Mouse (Mus musculus) heart, adult 8-10 months (tissue): ENCODE data around the gene Ptprcap. TPM values are rescaled to one million over a fixed set of nuclear protein-coding genes. Genes with fewer than 3 reads are reported as not detected.
A peak's percentile ranks its signal among the peaks of the same experiment; 100 is the strongest.

Experiments used
- DNase-seq: peaks from one replicate; pipeline ENCODE4 v3.0.0; 2022; ENCODE audit warnings: low spot score
- total RNA-seq, 4 experiments: library from RNA; stranded (reverse); gene quantifications; 2 replicates each; pipeline ENCODE4 v1.2.4; 2022

Gene Ptprcap
- total RNA-seq, 4 experiments from 2014 or later: 0.73 to 2.4 (median 1.3) TPM

- no peak for DNase-seq
These were observed 13.5 kb downstream of the Ptprcap start for GRCm38 (mm10) chr19:4166678-4167476.

- peak; percentile 99 for DNase-seq
These were observed 16.0 kb downstream of the Ptprcap start for GRCm38 (mm10) chr19:4169378-4169784.

DNA sequence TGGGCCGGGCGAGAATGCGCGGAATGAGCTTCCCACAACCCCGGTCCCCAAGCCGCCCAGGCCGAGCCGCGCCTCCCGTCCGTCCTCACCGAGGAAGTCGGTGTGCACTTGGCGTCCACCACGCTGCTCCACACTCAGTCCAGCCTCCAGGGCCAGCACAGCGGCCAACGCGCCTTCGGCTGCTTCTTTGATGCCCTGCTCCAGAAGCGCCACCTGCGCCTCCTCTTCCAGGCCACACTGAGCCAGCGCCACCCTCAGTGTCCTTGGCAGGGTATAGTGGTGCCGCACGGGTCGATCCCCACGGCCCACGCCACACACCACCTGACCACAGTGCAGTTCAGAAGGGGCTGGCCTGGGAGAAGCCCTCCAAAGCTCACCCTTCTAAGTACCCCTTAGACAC lies 16.4 kb downstream of the Ptprcap start:
- DNase-seq: no peak

GRCm38 (mm10) chr19:4170723-4171392 lies 17.5 kb downstream of the Ptprcap start:
- DNase-seq: no peak

DNA sequence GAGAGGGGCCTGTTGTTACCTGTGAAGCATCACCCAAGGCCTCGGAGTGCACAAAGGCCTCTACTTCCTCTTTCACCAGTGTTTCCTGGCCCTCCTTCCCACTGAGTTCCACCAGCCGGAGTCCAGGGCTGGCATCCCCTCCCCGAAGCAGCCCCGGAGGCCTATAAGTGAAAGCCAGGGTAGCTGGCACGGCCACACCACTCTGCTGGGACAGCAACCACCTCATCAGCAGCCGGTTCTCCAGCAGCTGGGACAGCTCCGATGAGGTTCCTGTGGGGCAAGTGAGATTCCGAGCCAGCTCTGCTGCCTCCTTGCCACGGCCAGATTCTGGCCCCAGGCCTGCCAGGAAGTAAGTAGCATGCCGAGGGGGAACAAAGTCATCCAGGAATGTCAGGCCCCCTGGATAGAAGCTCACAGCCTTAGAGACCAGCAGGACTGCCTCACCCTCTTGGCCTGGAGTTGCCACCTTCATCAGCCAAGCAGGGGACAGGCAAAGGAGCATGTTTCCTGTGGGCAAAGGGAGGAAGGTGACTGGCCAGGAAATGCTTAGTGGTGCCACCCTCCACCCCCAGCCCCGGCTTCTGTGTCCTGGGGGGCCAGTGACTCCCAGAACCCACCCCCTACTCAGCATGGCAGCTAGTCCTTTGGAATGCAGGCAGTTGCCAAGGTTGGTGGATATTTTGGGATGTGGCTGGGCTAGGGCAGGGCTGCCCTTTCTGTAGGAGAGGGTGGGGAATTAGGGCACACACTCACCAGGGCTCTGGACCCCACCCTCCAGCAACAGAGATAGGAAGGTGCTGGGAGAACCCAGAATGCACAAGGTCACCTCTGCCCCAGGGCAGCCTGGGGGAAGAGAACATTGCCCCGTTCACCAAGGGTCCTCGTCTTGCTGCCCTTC lies 18.2 kb downstream of the Ptprcap start:
- no peak for DNase-seq

- DNase-seq: no peak
These were observed 19.5 kb downstream of the Ptprcap start for GRCm38 (mm10) chr19:4172925-4173324.

- DNase-seq: no peak
These were observed 22.1 kb downstream of the Ptprcap start, which contains the start of gene Carns1 for GRCm38 (mm10) chr19:4175368-4175947. Gene Carns1, minus strand, starts transcription at chr19:4175479.

DNA sequence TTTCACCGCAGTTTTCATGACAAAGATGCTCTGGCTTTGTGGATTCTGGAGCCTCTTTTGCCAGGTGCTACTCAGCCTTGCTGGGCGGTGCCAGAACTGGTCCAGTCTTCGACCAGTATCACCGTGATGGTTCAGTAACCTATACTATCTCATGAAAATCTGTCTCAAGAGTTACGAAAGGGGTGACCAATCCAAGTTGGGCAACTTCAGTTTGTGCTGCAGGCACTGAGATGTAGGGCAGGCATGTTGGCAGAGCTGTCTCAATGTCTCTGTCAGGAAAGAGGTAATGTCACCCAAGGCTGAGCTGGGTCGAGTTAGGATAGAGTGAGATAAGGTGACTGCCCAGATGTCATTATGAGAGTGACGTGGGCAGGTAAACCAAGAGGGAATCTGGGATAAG lies 27.0 kb downstream of the Ptprcap start:
- DNase-seq: no peak

- DNase-seq: no peak
These were observed 28.5 kb downstream of the Ptprcap start for GRCm38 (mm10) chr19:4181892-4182291.

DNA sequence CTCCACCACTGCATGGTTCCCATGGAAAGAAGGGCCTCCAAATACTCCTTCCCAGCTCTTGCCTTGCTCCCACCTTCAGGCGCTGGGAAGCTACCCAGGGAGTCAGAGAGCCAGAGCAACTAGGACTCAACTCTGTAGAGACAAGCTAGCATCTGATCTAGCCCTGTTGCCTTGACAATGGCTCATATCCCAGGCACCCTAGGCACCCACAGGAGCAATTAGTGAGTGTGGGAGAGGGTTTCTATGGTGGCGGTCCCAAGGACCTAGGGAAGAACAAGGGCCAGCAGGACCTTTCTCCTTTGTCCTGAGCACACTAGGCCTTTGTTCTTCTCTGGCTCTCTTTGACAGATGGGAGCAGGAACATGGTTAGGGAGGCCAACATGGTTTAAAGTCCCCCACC lies 30.3 kb downstream of the Ptprcap start:
- no peak for DNase-seq

GRCm38 (mm10) chr19:4184976-4185975 lies 31.9 kb downstream of the Ptprcap start:
- no peak for DNase-seq

DNA sequence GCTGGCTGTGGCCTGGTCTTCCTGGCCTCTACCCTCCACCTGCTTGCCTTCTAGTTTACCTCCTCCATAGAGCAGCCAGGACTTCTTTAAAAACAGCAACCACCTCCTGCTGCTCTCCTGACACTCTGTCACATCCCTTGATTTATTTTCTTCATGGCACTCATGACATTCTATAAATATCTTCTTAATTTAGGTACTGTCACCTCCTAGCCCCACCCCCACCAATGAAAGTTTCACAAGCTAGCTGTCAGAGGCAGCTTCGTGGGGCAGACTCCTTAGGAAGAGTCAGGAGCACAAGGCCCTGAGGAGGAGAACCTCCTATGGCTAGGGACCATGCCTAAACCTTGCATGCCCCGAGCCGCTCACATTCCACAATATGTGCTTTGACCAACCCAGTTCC lies 33.9 kb downstream of the Ptprcap start:
- DNase-seq: no peak

DNA sequence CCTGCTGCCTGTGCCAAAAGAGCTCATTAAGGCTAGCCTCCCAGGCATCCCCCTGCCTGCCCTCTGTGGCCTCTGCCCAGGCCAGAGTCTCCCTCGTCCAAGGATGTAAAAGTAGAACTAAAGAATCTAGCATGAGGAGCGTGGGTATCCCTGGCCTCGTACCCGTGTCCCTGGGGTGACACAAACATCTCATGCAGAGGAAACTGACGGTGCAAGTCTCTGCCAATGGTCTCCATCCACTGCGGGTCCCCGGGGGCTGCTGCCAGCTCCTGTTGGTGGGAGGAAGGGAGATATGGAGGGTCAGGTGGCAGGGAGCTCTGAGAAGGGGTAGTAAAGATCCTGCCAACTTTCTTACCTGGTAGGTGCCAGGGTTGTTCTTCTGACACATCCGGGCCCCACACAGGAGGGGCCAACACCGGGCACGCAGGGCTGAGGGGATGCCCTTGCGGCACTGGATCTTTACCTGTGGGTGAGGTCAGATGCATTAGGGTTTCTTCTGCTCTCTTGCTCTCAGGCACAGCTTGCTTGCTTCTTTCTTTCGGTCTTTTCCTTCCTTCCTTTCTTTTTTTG lies 35.7 kb downstream of the Ptprcap start:
- no peak for DNase-seq

DNA sequence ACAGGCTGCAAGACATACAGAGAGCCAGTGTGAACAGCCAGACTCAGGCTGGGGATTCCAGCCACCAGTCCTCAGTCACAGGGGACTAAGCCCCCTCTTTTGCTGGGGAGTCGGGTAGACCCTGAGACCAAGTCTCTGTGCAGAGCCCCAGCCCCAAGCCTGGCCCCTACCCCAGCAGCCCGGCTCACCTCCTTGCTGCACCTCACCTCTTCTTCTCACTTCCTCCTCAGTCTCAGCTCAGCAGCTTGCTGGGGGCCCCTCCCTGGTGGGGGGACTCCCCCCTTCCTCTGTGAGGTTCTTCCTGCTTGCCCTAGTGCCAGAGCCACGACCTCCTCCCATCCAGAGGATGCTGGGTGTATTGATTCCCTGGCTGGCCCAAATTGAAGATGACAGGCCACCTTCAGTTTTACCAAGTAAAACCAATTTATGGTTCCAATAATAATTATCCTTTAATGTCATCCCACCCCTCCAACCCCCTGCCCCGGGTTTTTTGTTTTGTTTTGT lies 37.5 kb downstream of the Ptprcap start, which contains the start of gene Tbc1d10c:
Gene Tbc1d10c, minus strand, starts transcription at position 454 of the 504 bp plus-strand sequence.
- DNase-seq: no peak

- peak; percentile 92 for DNase-seq
These were observed 38.3 kb downstream of the Ptprcap start, which contains the start of gene Ppp1ca for GRCm38 (mm10) chr19:4191528-4192250. Gene Ppp1ca, plus strand, starts transcription at chr19:4192065.

- no peak for DNase-seq
These were observed 39.0 kb downstream of the Ptprcap start for GRCm38 (mm10) chr19:4192251-4192985.

DNA sequence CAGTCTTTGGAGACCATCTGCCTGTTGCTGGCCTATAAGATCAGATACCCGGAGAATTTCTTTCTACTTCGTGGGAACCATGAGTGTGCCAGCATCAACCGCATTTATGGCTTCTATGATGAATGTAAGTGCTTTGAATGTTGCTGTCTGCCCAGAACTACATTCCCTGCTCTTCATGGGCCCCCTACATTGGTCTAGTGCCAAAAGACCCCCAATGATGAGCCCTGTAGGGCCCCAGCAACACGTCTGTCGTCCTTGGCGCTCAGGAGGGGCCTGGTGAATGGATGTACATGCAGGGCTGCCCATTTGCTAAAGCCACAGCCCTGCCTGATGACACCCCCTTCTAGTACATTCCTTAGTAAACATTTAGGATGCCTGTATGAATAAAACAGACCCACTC lies 39.7 kb downstream of the Ptprcap start:
- DNase-seq: no peak

DNA sequence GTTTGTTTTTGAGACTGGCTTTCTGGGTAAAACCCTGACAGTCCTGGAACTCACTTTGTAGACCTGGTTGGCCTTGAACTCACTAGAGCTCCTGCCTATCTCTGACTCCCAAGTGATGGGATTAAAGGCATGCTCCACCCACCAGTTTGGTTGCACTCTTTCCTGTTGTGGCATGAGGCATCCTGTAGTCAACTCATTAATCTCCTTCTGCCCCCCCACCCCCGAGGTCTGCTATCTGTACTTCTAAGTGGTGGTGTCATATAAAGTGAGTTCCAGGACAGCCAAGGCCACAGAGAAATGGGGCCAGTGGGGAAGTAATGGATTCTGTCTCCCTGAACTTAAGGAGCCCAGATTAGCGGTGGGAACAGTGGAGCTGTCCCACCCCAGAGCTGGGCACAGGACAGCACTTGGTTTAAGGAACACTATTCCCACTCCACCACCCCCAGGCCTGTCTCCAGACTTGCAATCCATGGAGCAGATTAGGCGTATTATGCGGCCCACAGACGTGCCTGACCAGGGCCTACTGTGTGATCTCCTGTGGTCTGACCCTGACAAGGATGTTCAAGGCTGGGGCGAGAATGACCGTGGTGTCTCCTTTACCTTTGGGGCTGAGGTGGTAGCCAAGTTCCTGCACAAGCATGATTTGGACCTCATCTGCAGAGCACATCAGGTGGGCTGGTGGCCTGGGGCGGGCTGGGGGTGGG lies 40.8 kb downstream of the Ptprcap start:
- DNase-seq: no peak
